In genomic region chr1:152556576-152557281, GRCm38 (mm10) we compare ENCODE assay signal across 8 mouse cellular contexts.
DNase-seq lines count a peak whose midpoint lies in the region; ATAC-seq and TF ChIP-seq lines count a peak whose summit lies in the region.

No protein-coding gene starts in this region.

- H3K27me3 ChIP-seq in intestine, embryonic 15.5 days (replicated peaks), result no peaks in the 10 kb centered on the region

- WGBS in intestine, embryonic 15.5 days, result 53% methylated on average over 14 of the region's 14 CpGs

- peak overlapping the region; percentile 84 for H3K27ac ChIP-seq in gastrocnemius, adult 2 months
- H3K27ac ChIP-seq in intestine, embryonic 15.5 days, result peak overlapping the region; percentile 91

- no peaks in the 10 kb centered on the region for H3K9me3 ChIP-seq in intestine, embryonic 15.5 days

- peak; percentile 15 for DNase-seq in ovary, postnatal 36 days (ENCODE audit: low spot score)
- no peak for DNase-seq in ovary, adult 18-20 months (ENCODE audit: low spot score)
- DNase-seq in gastrocnemius, adult 2 months, result peak; percentile 58
- DNase-seq in lung, postnatal 36 days, result peak; percentile 64
- DNase-seq in left cerebral cortex, postnatal 14 days (ENCODE audit: low spot score in 2 of 2), result no peak
- DNase-seq in thymus, postnatal 36 days, result no peak

- no peak overlapping the region for H3K9ac ChIP-seq in intestine, embryonic 15.5 days

- no peak for TF ChIP-seq CTCF in gastrocnemius, adult 2 months (IDR thresholded peaks at IDR 0.05)

- 0 out of 2 replicates have a peak, but pooled peaks cover 3% of the 10 kb centered on the region for H3K36me3 ChIP-seq in intestine, embryonic 15.5 days

- no peak overlapping the region for H3K4me2 ChIP-seq in intestine, embryonic 15.5 days (replicated peaks)

- intact Hi-C loops in gastrocnemius, adult 2 months (cut with DNase I), result no loop called here
- intact Hi-C loops in left cerebral cortex, postnatal 14 days (cut with DNase I), result no loop called here

- H3K4me3 ChIP-seq in gastrocnemius, adult 2 months, result peak overlapping the region; percentile 27
- no peak overlapping the region for H3K4me3 ChIP-seq in intestine, embryonic 15.5 days (replicated peaks)

- H3K4me1 ChIP-seq in intestine, embryonic 15.5 days (replicated peaks), result peaks cover 21% of the 10 kb centered on the region

- peak; percentile 58 for ATAC-seq in intestine, embryonic 15.5 days
- ATAC-seq in inflammation-experienced regulatory T-cells, adult 6 months, result no peak

Comparison
In these comparisons a context has a peak if more than half of its experiments do, and no peak if none do; other contexts are left out.
1. DNase-seq: peak in ovary, postnatal 36 days (single experiment), gastrocnemius, adult 2 months (single experiment) and lung, postnatal 36 days (single experiment); none in ovary, adult 18-20 months (single experiment), left cerebral cortex, postnatal 14 days (0 of 2) and thymus, postnatal 36 days (0 of 2).